Mouse (Mus musculus) midbrain, embryonic 13.5 days (tissue): ENCODE measurements around the gene Rabgap1l. TPM values are rescaled to one million over a fixed set of nuclear protein-coding genes. Genes with fewer than 3 reads are reported as not detected.
A peak's percentile ranks its signal among the peaks of the same experiment; 100 is the strongest.

Experiments
- ATAC-seq: fragments of 200-750 bp; cut with Nextera tagmentation; 2 replicates; pipeline ENCODE4 v1.8.0; 2017; ENCODE audit warnings: mild to moderate bottlenecking, moderate TSS enrichment, moderate library complexity
- H3K27ac ChIP-seq: fragments of 300-500 bp; sonication (generic); 2 replicates; pipeline ENCODE4 v1.5.1; 2015; ENCODE audit warnings: inconsistent platforms, mild to moderate bottlenecking, moderate library complexity
- H3K27me3 ChIP-seq: fragments of 300-500 bp; sonication (generic); 2 replicates; pipeline ENCODE4 v1.6.1; 2015; ENCODE audit warnings: mild to moderate bottlenecking, inconsistent platforms
- H3K36me3 ChIP-seq: fragments of 300-500 bp; sonication (generic); 2 replicates; pipeline ENCODE4 v1.6.1; 2015; ENCODE audit warnings: mild to moderate bottlenecking, inconsistent platforms
- H3K4me1 ChIP-seq: fragments of 300-500 bp; sonication (generic); replicated peaks from 2 replicates; pipeline ENCODE4 v1.6.1; 2015; ENCODE audit warnings: inconsistent platforms
- H3K4me2 ChIP-seq: fragments of 300-500 bp; sonication (generic); replicated peaks from 2 replicates; pipeline ENCODE4 v1.6.1; 2015; ENCODE audit warnings: moderate library complexity, mild to moderate bottlenecking, inconsistent platforms
- H3K4me3 ChIP-seq: fragments of 300-500 bp; sonication (generic); replicated peaks from 2 replicates; pipeline ENCODE4 v1.5.1; 2015; ENCODE audit warnings: mild to moderate bottlenecking, inconsistent platforms
- H3K9ac ChIP-seq: fragments of 300-500 bp; sonication (generic); replicated peaks from 2 replicates; pipeline ENCODE4 v1.6.1; 2015; ENCODE audit warnings: mild to moderate bottlenecking, inconsistent platforms
- H3K9me3 ChIP-seq: fragments of 300-500 bp; sonication (generic); 2 replicates; pipeline ENCODE4 v1.6.1; 2016; ENCODE audit warnings: mild to moderate bottlenecking, inconsistent platforms
- WGBS: fragments of 180-500 bp; shearing (Covaris S2); methylation state at CpG from one replicate; pipeline ENCODE4 v1.1.7; 2015; 5-methylcytosine and 5-hydroxymethylcytosine counted together
- polyA plus RNA-seq: library from polyadenylated mRNA; unstranded; fragments of >200 nt; fragmentation: Nextera tagmentation; extraction: Ambion mirVana; gene quantifications from 2 replicates; pipeline ENCODE4 v1.2.1, GENCODE M21; 2015

The Rabgap1l gene
- polyA plus RNA-seq, 1 experiment from 2014 or later, result 25.2 TPM

GRCm38 (mm10) chr1:160224093-160224492 lies 568.9 kb downstream of the Rabgap1l start:
- WGBS, result 84% methylated on average over 2 of the region's 2 CpGs
- H3K4me1 ChIP-seq, result no peaks in the 10 kb centered on the region
- no peak overlapping the region for H3K4me2 ChIP-seq
- no peak overlapping the region for H3K27ac ChIP-seq
- 0 out of 2 replicates have a peak, but pooled peaks cover 4% of the 10 kb centered on the region for H3K36me3 ChIP-seq
- H3K27me3 ChIP-seq, result no peaks in the 10 kb centered on the region
- H3K4me3 ChIP-seq, result no peak overlapping the region
- H3K9ac ChIP-seq, result no peak overlapping the region
- no peak for ATAC-seq
- H3K9me3 ChIP-seq, result no peaks in the 10 kb centered on the region

GRCm38 (mm10) chr1:160217898-160218297 lies 575.1 kb downstream of the Rabgap1l start:
- Histone ChIP-seq H3K4me1 (peaks cover 8% of the 10 kb centered on the region), H3K4me2 (no peak overlapping the region), H3K36me3 (no peaks in the 10 kb centered on the region), H3K4me3 (no peak overlapping the region), H3K27ac (no peak overlapping the region), H3K9ac (no peak overlapping the region), H3K27me3 (no peaks in the 10 kb centered on the region), H3K9me3 (no peaks in the 10 kb centered on the region)
- no peak for ATAC-seq
- WGBS, result 84% methylated on average over 3 of the region's 3 CpGs

DNA sequence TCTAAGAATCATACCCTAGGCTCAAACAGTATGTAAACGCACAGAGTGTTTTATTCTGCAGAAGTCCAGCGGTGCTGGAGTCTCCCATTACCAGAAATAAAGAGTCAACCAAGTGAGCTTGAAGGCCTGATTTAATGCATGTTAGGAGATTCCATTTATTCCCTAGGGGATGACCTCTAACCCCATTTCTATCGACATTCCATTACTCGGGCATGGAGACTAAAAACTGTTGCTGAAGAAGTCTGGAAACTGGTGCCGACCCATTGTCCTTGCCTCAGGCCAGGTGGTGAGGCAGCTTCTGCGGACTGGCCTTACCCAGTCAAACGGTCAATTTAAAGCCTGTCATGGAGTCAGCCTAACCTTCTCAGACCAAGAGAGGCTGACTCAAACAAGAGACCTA lies 578.8 kb downstream of the Rabgap1l start:
- H3K4me3 ChIP-seq, result no peak overlapping the region; the same call in 1 of the 2 replicates
- H3K36me3 ChIP-seq, result no peaks in the 10 kb centered on the region
- H3K4me1 ChIP-seq, result peaks cover 30% of the 10 kb centered on the region
- ATAC-seq, result no peak
- H3K9ac ChIP-seq, result no peak overlapping the region
- H3K27me3 ChIP-seq, result no peaks in the 10 kb centered on the region
- WGBS, result 82% methylated on average over 7 of the region's 7 CpGs
- no peaks in the 10 kb centered on the region for H3K9me3 ChIP-seq
- H3K27ac ChIP-seq, result peak overlapping the region; percentile 99
- peak overlapping the region; percentile 58 for H3K4me2 ChIP-seq

DNA sequence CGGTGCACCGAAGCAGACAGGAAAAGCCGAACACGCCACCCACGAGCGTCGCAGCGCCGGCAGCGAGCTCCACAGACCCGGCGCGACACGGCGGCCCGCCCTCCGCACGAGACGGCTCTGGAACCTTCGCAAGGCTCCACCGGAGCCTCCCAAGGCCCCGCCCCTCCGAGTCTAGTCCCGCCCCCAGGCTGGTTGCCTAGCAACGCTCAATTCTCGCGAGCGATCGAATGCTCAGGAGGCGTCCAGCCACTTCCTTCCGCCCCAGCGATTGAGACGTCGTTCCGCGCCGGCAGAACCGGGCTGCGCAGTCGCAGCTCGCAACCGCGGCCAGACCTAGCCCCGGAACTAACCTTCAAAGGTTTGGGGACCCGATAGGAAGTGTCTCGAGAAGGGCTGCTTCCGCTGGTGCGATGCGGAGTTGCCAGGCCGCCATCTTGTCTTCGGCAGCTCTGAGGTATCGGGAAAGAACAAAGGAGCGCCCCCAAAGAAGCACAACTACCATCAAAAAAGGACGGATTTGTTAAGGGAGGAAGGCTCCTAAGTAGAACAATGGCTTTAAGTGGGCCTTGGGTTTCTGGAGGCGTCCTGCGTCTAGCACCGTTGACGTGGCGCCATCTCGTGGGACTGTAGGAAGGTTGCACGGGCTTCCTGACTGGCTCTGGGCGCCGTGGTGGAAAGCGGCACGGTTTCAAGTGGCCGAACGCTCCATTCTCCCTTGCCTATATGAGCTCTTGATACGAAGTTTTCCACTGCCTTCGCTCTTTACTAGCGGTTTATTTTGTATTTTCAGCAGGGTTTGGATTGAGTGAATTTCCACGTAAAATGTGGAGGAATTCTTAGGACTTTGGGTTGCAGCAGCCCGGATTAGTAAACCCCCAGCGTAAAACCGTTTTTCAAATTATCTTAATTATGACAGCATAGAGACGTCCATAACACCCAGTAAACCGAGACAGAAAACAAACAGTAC lies 580.0 kb downstream of the Rabgap1l start, which contains the start of gene Cacybp:
Gene Cacybp, minus strand, starts transcription at position 173 of the 967 bp plus-strand sequence.
- ATAC-seq, result peak; percentile 99
- H3K4me3 ChIP-seq, result peak within 1 kb of the TSS; percentile 85
- 1% methylated on average over 76 of the region's 76 CpGs for WGBS
- no peaks in the 10 kb centered on the region for H3K36me3 ChIP-seq
- H3K9me3 ChIP-seq, result no peaks in the 10 kb centered on the region
- peak within 1 kb of the TSS; percentile 76 for H3K4me2 ChIP-seq
- no peaks in the 10 kb centered on the region for H3K27me3 ChIP-seq
- peak within 1 kb of the TSS; percentile 99 for H3K27ac ChIP-seq
- peak within 1 kb of the TSS; percentile 97 for H3K9ac ChIP-seq
- peaks cover 35% of the 10 kb centered on the region for H3K4me1 ChIP-seq

- H3K27me3 ChIP-seq, result no peaks in the 10 kb centered on the region
- H3K4me3 ChIP-seq, result peak overlapping the region; percentile 85
- under 1% methylated on average over 45 of the region's 45 CpGs for WGBS
- peak; percentile 87 for ATAC-seq
- H3K4me1 ChIP-seq, result peaks cover 35% of the 10 kb centered on the region
- peak overlapping the region; percentile 76 for H3K4me2 ChIP-seq
- peak overlapping the region; percentile 97 for H3K9ac ChIP-seq
- H3K36me3 ChIP-seq, result peaks cover 7% of the 10 kb centered on the region
- no peaks in the 10 kb centered on the region for H3K9me3 ChIP-seq
- H3K27ac ChIP-seq, result peak overlapping the region; percentile 99
Observed at GRCm38 (mm10) chr1:160212123-160212691, 580.8 kb downstream of the Rabgap1l start.

DNA sequence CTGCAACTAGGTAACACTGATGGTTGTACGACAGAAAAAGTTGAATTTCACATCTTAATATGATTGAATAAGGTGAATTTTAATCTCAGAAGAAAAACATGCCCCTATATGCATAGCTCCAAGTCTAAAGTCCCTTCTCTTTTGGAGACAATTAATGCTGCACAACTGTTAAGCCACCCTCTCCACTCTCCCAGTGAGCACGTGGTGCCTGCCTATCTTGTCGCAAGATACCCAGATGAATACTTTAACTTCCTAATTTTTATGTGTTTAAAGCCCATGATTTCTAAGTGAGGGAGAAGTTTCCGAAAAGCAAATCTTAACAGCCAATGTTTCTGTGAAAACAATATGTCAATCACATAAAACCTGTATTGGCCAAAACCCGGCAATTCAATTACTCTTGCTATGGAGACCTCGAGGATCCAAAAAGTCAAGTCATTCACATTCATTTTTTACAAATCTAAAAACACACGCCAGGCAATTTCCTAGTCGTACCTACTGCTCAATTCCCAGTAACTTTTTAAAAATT lies 581.4 kb downstream of the Rabgap1l start:
- ATAC-seq, result no peak

GRCm38 (mm10) chr1:160210566-160210965 lies 582.4 kb downstream of the Rabgap1l start:
- H3K36me3 ChIP-seq, result peaks cover 23% of the 10 kb centered on the region
- H3K4me2 ChIP-seq, result peak overlapping the region; percentile 76
- H3K4me1 ChIP-seq, result peaks cover 35% of the 10 kb centered on the region
- H3K27ac ChIP-seq, result no peak overlapping the region
- no peaks in the 10 kb centered on the region for H3K27me3 ChIP-seq
- ATAC-seq, result no peak
- H3K4me3 ChIP-seq, result peak overlapping the region; percentile 85
- WGBS, result 51% methylated on average over 3 of the region's 3 CpGs
- H3K9ac ChIP-seq, result no peak overlapping the region; the same call in 1 of the 2 replicates
- no peaks in the 10 kb centered on the region for H3K9me3 ChIP-seq

More for the DNA sequence above, 581.4 kb downstream of the Rabgap1l start:
- Histone ChIP-seq H3K9ac (peak overlapping the region; percentile 97), H3K4me2 (peak overlapping the region; percentile 76), H3K27ac (peak overlapping the region; percentile 99), H3K36me3 (peaks cover 12% of the 10 kb centered on the region), H3K4me1 (peaks cover 35% of the 10 kb centered on the region), H3K27me3 (no peaks in the 10 kb centered on the region), H3K4me3 (peak overlapping the region; percentile 85), H3K9me3 (no peaks in the 10 kb centered on the region)
- 2% methylated on average over 8 of the region's 8 CpGs for WGBS

DNA sequence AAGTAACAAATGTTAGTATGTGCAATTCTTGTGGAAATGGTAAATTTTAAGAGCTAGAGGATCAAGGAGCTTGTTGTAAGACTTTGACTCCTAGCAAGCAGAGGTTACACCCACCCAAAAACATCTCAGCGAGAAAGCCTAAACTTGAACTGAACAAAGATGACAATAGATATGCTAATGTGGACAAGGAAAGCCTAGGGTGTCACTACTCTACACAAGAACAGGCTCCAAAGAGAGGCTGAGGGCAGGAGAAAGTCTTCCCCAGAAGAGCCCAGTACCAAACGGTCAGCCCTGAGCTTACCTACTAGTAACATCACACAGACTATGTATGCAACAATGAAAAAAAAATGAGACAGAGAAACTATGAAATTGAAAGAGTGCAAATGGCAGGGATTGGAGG lies 583.2 kb downstream of the Rabgap1l start:
- Histone ChIP-seq H3K9ac (no peak overlapping the region), H3K36me3 (peaks cover 29% of the 10 kb centered on the region), H3K27me3 (no peaks in the 10 kb centered on the region), H3K4me1 (peaks cover 35% of the 10 kb centered on the region), H3K27ac (no peak overlapping the region), H3K4me2 (peak overlapping the region; percentile 22; the same call in 1 of the 2 replicates), H3K9me3 (no peaks in the 10 kb centered on the region), H3K4me3 (no peak overlapping the region)
- 10% methylated on average over 2 of the region's 2 CpGs for WGBS
- ATAC-seq, result no peak

- no peak overlapping the region for H3K9ac ChIP-seq
- no peaks in the 10 kb centered on the region for H3K27me3 ChIP-seq
- no peak overlapping the region for H3K4me2 ChIP-seq
- no peak overlapping the region for H3K4me3 ChIP-seq
- H3K27ac ChIP-seq, result no peak overlapping the region
- no peaks in the 10 kb centered on the region for H3K9me3 ChIP-seq
- peaks cover 15% of the 10 kb centered on the region for H3K4me1 ChIP-seq
- peaks cover 57% of the 10 kb centered on the region for H3K36me3 ChIP-seq
- ATAC-seq, result no peak
Observed at GRCm38 (mm10) chr1:160205486-160205885, 587.5 kb downstream of the Rabgap1l start.

GRCm38 (mm10) chr1:160195337-160195663 lies 597.7 kb downstream of the Rabgap1l start:
- Histone ChIP-seq H3K4me1 (peaks cover 15% of the 10 kb centered on the region), H3K27ac (peak overlapping the region; percentile 75), H3K9ac (peak overlapping the region; percentile 78), H3K36me3 (peaks cover 17% of the 10 kb centered on the region), H3K4me2 (peak overlapping the region; percentile 91), H3K4me3 (peak overlapping the region; percentile 78), H3K9me3 (no peaks in the 10 kb centered on the region), H3K27me3 (no peaks in the 10 kb centered on the region)
- ATAC-seq, result no peak
- WGBS, result under 1% methylated on average over 13 of the region's 13 CpGs

DNA sequence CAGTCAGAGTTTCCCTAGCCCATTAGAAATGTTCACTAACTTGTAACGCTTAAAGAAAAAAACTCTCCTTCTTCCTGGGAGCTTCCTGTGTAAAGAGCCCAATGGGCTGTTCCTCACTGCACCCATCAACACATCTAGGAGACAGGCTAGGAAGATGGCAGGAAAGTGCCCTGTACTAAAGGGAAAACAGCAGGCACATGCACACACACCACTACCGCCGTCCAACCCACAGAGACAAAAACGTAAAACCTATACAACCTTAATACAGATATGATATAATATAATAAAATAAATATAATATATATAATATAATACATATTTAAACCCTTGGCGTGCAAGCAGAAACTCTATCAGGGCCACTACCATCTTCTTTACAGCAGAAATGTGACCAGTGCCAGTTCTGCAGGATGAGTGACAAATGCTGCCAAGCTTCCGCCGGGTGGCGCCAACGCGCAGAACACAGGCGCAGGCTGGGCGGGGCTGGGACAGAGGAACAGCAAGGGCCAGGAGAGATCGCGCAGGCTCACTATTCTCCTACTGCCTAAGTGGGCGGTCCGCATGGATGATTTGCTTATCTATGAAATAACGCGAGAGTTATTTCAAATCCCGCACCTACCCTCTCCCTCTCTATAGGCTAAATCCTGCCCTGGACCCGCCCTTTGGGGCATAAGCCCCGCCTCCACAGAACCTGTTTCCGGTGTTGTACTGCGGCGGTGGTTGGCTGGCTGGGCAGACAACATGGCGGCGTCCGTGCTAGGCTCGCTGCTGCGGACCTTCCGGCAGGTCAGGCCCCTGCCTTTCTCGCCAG lies 598.3 kb downstream of the Rabgap1l start, which contains the start of gene Mrps14:
Gene Mrps14, plus strand, starts transcription at position 687 of the 808 bp plus-strand sequence.
- no peaks in the 10 kb centered on the region for H3K9me3 ChIP-seq
- peak; percentile 100 for ATAC-seq

More for the DNA sequence above, 598.3 kb downstream of the Rabgap1l start, which contains the start of gene Mrps14:
- H3K4me3 ChIP-seq, result peak within 1 kb of the TSS; percentile 78
- H3K27me3 ChIP-seq, result no peaks in the 10 kb centered on the region
- peak within 1 kb of the TSS; percentile 91 for H3K4me2 ChIP-seq
- H3K4me1 ChIP-seq, result peaks cover 15% of the 10 kb centered on the region
- H3K36me3 ChIP-seq, result peaks cover 14% of the 10 kb centered on the region
- 6% methylated on average over 31 of the region's 31 CpGs for WGBS
- peak within 1 kb of the TSS; percentile 78 for H3K9ac ChIP-seq
- peak within 1 kb of the TSS; percentile 75 for H3K27ac ChIP-seq
